Mouse (Mus musculus) liver, embryonic 14.5 days (tissue): ENCODE data around the gene Cldn13.

Experiments used
- CTCF ChIP-seq: IDR thresholded peaks from 2 replicates; pipeline ENCODE4 v1.5.1; 2016; ENCODE audit warnings: antibody characterized with exemption, low read depth, control low read depth
- EP300 ChIP-seq: IDR thresholded peaks from 2 replicates; pipeline ENCODE4 v1.6.1; 2016; ENCODE audit warnings: antibody characterized with exemption, low read depth

DNA sequence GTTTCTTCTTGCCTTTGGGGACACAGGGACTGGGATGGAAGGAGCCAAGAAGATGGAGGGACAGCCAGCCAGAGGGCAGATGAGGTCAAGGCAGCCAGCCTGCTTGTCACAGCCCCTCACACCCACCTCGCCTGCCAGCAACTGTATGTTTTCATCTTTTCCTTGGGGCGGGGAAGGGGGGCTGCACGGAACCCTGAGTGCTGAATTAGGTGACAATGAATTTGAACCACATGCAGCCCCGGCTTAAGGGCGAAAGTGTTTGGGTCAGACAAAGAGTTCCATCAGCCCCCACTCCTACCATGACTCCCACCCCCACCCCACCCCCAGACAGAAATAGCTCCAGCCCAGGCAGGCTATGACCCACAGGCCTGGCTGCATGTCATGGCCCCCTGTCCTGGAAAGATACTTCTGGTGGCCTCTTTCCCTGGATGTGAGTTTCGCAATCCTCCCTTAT, 24.7 kb downstream of the Cldn13 start:
- TF ChIP-seq CTCF (no peak), EP300 (no peak)
